Mouse (Mus musculus): ENCODE data around the gene Mthfsd. TPM values are rescaled to one million over a fixed set of nuclear protein-coding genes. Genes with fewer than 3 reads are reported as not detected.
A peak's percentile ranks its signal among the peaks of the same experiment; 100 is the strongest.

The Mthfsd gene
- polyA plus RNA-seq, 1 experiment from 2014 or later: 57.5 TPM

GRCm38 (mm10) chr8:121073174-121074107 lies 34.8 kb downstream of the Mthfsd start:
- Histone ChIP-seq H3K27ac (ENCODE audit: low read length) (peak overlapping the region; percentile 92), H3K4me1 (ENCODE audit: control insufficient read depth, insufficient read depth, low read length) (peaks cover 19% of the 10 kb centered on the region; the same call in 1 of the 2 replicates), H3K27me3 (ENCODE audit: control insufficient read depth, insufficient read depth, low read length) (peaks cover 32% of the 10 kb centered on the region), H3K9me3 (replicated peaks; ENCODE audit: control insufficient read depth, low read length) (no peaks in the 10 kb centered on the region), H3K4me2 (ENCODE audit: low read depth, low read length) (peak overlapping the region; percentile 69), H3K36me3 (ENCODE audit: control insufficient read depth, insufficient read depth, low read length) (no peaks in the 10 kb centered on the region), H3K4me3 (replicated peaks; ENCODE audit: low read length) (peak overlapping the region; percentile 31), H3K9ac (ENCODE audit: low read length) (peak overlapping the region; percentile 76)
- peak; percentile 31; the same call in 1 of the 2 replicates for ATAC-seq (ENCODE audit: insufficient read depth, low FRiP score)
- 3% methylated on average over 48 of the region's 48 CpGs for WGBS

- H3K27ac ChIP-seq (ENCODE audit: low read length): peak overlapping the region; percentile 92
- ATAC-seq (ENCODE audit: insufficient read depth, low FRiP score): no peak
- H3K9me3 ChIP-seq (replicated peaks; ENCODE audit: control insufficient read depth, low read length): no peaks in the 10 kb centered on the region
- peak overlapping the region; percentile 31 for H3K4me3 ChIP-seq (replicated peaks; ENCODE audit: low read length)
- peak overlapping the region; percentile 76 for H3K9ac ChIP-seq (ENCODE audit: low read length)
- peak overlapping the region; percentile 69 for H3K4me2 ChIP-seq (ENCODE audit: low read depth, low read length)
- H3K27me3 ChIP-seq (ENCODE audit: control insufficient read depth, insufficient read depth, low read length): peaks cover 27% of the 10 kb centered on the region
- H3K4me1 ChIP-seq (ENCODE audit: control insufficient read depth, insufficient read depth, low read length): peaks cover 19% of the 10 kb centered on the region; the same call in 1 of the 2 replicates
- WGBS: 29% methylated on average over 11 of the region's 11 CpGs
- H3K36me3 ChIP-seq (ENCODE audit: control insufficient read depth, insufficient read depth, low read length): no peaks in the 10 kb centered on the region
Observed at GRCm38 (mm10) chr8:121072406-121073130, 35.6 kb downstream of the Mthfsd start.

GRCm38 (mm10) chr8:121071454-121071853 lies 36.7 kb downstream of the Mthfsd start:
- Histone ChIP-seq H3K27ac (ENCODE audit: low read length) (peak overlapping the region; percentile 51), H3K9me3 (replicated peaks; ENCODE audit: control insufficient read depth, low read length) (no peaks in the 10 kb centered on the region), H3K4me2 (ENCODE audit: low read depth, low read length) (no peak overlapping the region), H3K4me3 (replicated peaks; ENCODE audit: low read length) (no peak overlapping the region), H3K9ac (ENCODE audit: low read length) (peak overlapping the region; percentile 57; the same call in 1 of the 2 replicates), H3K27me3 (ENCODE audit: control insufficient read depth, insufficient read depth, low read length) (peaks cover 16% of the 10 kb centered on the region), H3K4me1 (ENCODE audit: control insufficient read depth, insufficient read depth, low read length) (peaks cover 19% of the 10 kb centered on the region; the same call in 1 of the 2 replicates), H3K36me3 (ENCODE audit: control insufficient read depth, insufficient read depth, low read length) (no peaks in the 10 kb centered on the region)
- ATAC-seq (ENCODE audit: insufficient read depth, low FRiP score): peak; percentile 32; the same call in 1 of the 2 replicates
- WGBS: 9% methylated on average over 12 of the region's 12 CpGs

GRCm38 (mm10) chr8:121063649-121064048 lies 44.5 kb downstream of the Mthfsd start:
- no peak; the same call in 1 of the 2 replicates for ATAC-seq (ENCODE audit: insufficient read depth, low FRiP score)
- Histone ChIP-seq H3K4me1 (ENCODE audit: control insufficient read depth, insufficient read depth, low read length) (no peaks in the 10 kb centered on the region), H3K4me2 (ENCODE audit: low read depth, low read length) (no peak overlapping the region), H3K27ac (ENCODE audit: low read length) (0 out of 2 replicates have a peak overlapping the region, but pooled peaks have one; percentile 2), H3K9me3 (replicated peaks; ENCODE audit: control insufficient read depth, low read length) (no peaks in the 10 kb centered on the region), H3K9ac (ENCODE audit: low read length) (no peak overlapping the region), H3K36me3 (ENCODE audit: control insufficient read depth, insufficient read depth, low read length) (peaks cover 5% of the 10 kb centered on the region; the same call in 1 of the 2 replicates), H3K4me3 (replicated peaks; ENCODE audit: low read length) (no peak overlapping the region), H3K27me3 (ENCODE audit: control insufficient read depth, insufficient read depth, low read length) (no peaks in the 10 kb centered on the region)
- 63% methylated on average over 13 of the region's 13 CpGs for WGBS

- no peaks in the 10 kb centered on the region for H3K9me3 ChIP-seq (replicated peaks; ENCODE audit: control insufficient read depth, low read length)
- no peak overlapping the region for H3K9ac ChIP-seq (ENCODE audit: low read length)
- 91% methylated on average over 6 of the region's 6 CpGs for WGBS
Observed at GRCm38 (mm10) chr8:121062521-121062920, 45.7 kb downstream of the Mthfsd start.

GRCm38 (mm10) chr8:121059098-121059497 lies 49.1 kb downstream of the Mthfsd start:
- no peak for ATAC-seq (ENCODE audit: insufficient read depth, low FRiP score)
- 84% methylated on average over 7 of the region's 7 CpGs for WGBS
- Histone ChIP-seq H3K4me1 (ENCODE audit: control insufficient read depth, insufficient read depth, low read length) (no peaks in the 10 kb centered on the region), H3K4me2 (ENCODE audit: low read depth, low read length) (no peak overlapping the region), H3K27ac (ENCODE audit: low read length) (no peak overlapping the region), H3K36me3 (ENCODE audit: control insufficient read depth, insufficient read depth, low read length) (no peaks in the 10 kb centered on the region), H3K27me3 (ENCODE audit: control insufficient read depth, insufficient read depth, low read length) (no peaks in the 10 kb centered on the region), H3K9me3 (replicated peaks; ENCODE audit: control insufficient read depth, low read length) (no peaks in the 10 kb centered on the region), H3K9ac (ENCODE audit: low read length) (no peak overlapping the region), H3K4me3 (replicated peaks; ENCODE audit: low read length) (no peak overlapping the region)

More at GRCm38 (mm10) chr8:121062521-121062920, 45.7 kb downstream of the Mthfsd start:
- Histone ChIP-seq H3K4me1 (ENCODE audit: control insufficient read depth, insufficient read depth, low read length) (no peaks in the 10 kb centered on the region), H3K27ac (ENCODE audit: low read length) (no peak overlapping the region), H3K36me3 (ENCODE audit: control insufficient read depth, insufficient read depth, low read length) (peaks cover 5% of the 10 kb centered on the region; the same call in 1 of the 2 replicates), H3K4me2 (ENCODE audit: low read depth, low read length) (no peak overlapping the region), H3K4me3 (replicated peaks; ENCODE audit: low read length) (no peak overlapping the region), H3K27me3 (ENCODE audit: control insufficient read depth, insufficient read depth, low read length) (no peaks in the 10 kb centered on the region)
- ATAC-seq (ENCODE audit: insufficient read depth, low FRiP score): no peak

- Histone ChIP-seq H3K27ac (ENCODE audit: low read length) (no peak overlapping the region), H3K9ac (ENCODE audit: low read length) (no peak overlapping the region), H3K4me3 (replicated peaks; ENCODE audit: low read length) (no peak overlapping the region), H3K36me3 (ENCODE audit: control insufficient read depth, insufficient read depth, low read length) (no peaks in the 10 kb centered on the region), H3K4me2 (ENCODE audit: low read depth, low read length) (no peak overlapping the region), H3K27me3 (ENCODE audit: control insufficient read depth, insufficient read depth, low read length) (no peaks in the 10 kb centered on the region), H3K4me1 (ENCODE audit: control insufficient read depth, insufficient read depth, low read length) (no peaks in the 10 kb centered on the region), H3K9me3 (replicated peaks; ENCODE audit: control insufficient read depth, low read length) (no peaks in the 10 kb centered on the region)
- 64% methylated on average over 9 of the region's 9 CpGs for WGBS
- no peak for ATAC-seq (ENCODE audit: insufficient read depth, low FRiP score)
Observed at GRCm38 (mm10) chr8:121058081-121058480, 50.1 kb downstream of the Mthfsd start.

- WGBS: 70% methylated on average over 9 of the region's 9 CpGs
- no peaks in the 10 kb centered on the region for H3K27me3 ChIP-seq (ENCODE audit: control insufficient read depth, insufficient read depth, low read length)
- no peak for ATAC-seq (ENCODE audit: insufficient read depth, low FRiP score)
Observed at GRCm38 (mm10) chr8:121047441-121047840, 60.8 kb downstream of the Mthfsd start.

More at GRCm38 (mm10) chr8:121047441-121047840, 60.8 kb downstream of the Mthfsd start:
- Histone ChIP-seq H3K4me3 (replicated peaks; ENCODE audit: low read length) (no peak overlapping the region), H3K4me2 (ENCODE audit: low read depth, low read length) (no peak overlapping the region), H3K9me3 (replicated peaks; ENCODE audit: control insufficient read depth, low read length) (no peaks in the 10 kb centered on the region), H3K4me1 (ENCODE audit: control insufficient read depth, insufficient read depth, low read length) (peaks cover 17% of the 10 kb centered on the region), H3K9ac (ENCODE audit: low read length) (no peak overlapping the region), H3K27ac (ENCODE audit: low read length) (no peak overlapping the region), H3K36me3 (ENCODE audit: control insufficient read depth, insufficient read depth, low read length) (no peaks in the 10 kb centered on the region)

All from stomach, embryonic 16.5 days (tissue).